Mouse (Mus musculus) Patski (cell line): ENCODE results near the gene Xlr5a. TPM values are rescaled to one million over a fixed set of nuclear protein-coding genes. Genes with fewer than 3 reads are reported as not detected.
"Not testable (repeated sequence)": the region's sequence is repeated elsewhere in the genome, so short reads cannot be mapped to it uniquely, and the experiment has no call there.

Experiments used
- ATAC-seq: fragments of 100-300 bp; one replicate; pipeline ENCODE4 v1.8.0; 2021
- CTCF ChIA-PET: fragments of 350-600 bp; sonication (Branson Sonifier 250); formaldehyde crosslinking; loops from one replicate; lab custom pipeline; 2022; ENCODE audit warnings: inconsistent platforms; lab: Charles Lee
- POLR2A ChIA-PET: fragments of 350-600 bp; sonication (Branson Sonifier 250); formaldehyde crosslinking; loops from one replicate; lab custom pipeline; 2022; ENCODE audit warnings: antibody characterized with exemption, inconsistent platforms; lab: Charles Lee
- DNase-seq: peaks from one replicate; pipeline ENCODE4 v3.0.0-alpha.2; 2011; ENCODE audit warnings: low read depth, low spot score
- H3K27me3 ChIP-seq: fragments of 371-371 bp; one replicate; pipeline ENCODE4 v1.5.1; 2021
- CTCF ChIP-seq: fragments of 100-300 bp; IDR thresholded peaks from one replicate; pipeline ENCODE4 v1.5.1; 2021
- in situ Hi-C: fragments of 300-500 bp; cut with MboI; formaldehyde crosslinking; loops from 3 replicates; pipeline ENCODE4 v1.11.1; 2018; ENCODE audit warnings: low pct_unique_long_range_greater_than_20kb, mixed read lengths
- polyA plus RNA-seq: library from polyadenylated mRNA; unstranded; gene quantifications from one replicate; pipeline ENCODE4 v1.2.3, GENCODE M21; 2021

The Xlr5a gene
- polyA plus RNA-seq, 1 experiment from 2014 or later = not detected

GRCm38 (mm10) chrX:73082267-73083055, 210.3 kb downstream of the Xlr5a start, which contains the start of gene Xlr4a:
Gene Xlr4a, minus strand, starts transcription at chrX:73082478.
- CTCF ChIA-PET, in situ Hi-C loops, POLR2A ChIA-PET: not testable (repeated sequence)

GRCm38 (mm10) chrX:73066765-73067312, 225.9 kb downstream of the Xlr5a start:
- DNase-seq, ATAC-seq, POLR2A ChIA-PET, CTCF ChIA-PET: not testable (repeated sequence)
- in situ Hi-C loops = loop anchor here (10.0 to 25.0 kb wide), 3 partner anchors 170 to 1870 kb away; partner anchors contain the start of genes F8a, Trex2 and Xlr4c
- H3K27me3 ChIP-seq = peaks cover 41% of the 10 kb centered on the region

More at GRCm38 (mm10) chrX:73082267-73083055, 210.3 kb downstream of the Xlr5a start, which contains the start of gene Xlr4a:
- H3K27me3 ChIP-seq, DNase-seq, ATAC-seq: not testable (repeated sequence)

- H3K27me3 ChIP-seq = peaks cover 56% of the 10 kb centered on the region
- ChIA-PET POLR2A (no interaction called here), CTCF (no interaction called here)
- ATAC-seq = no peak
- in situ Hi-C loops = loop anchor here (10.0 to 25.0 kb wide), 3 partner anchors 173 to 1873 kb away; partner anchors contain the start of genes F8a, Trex2 and Xlr4c
- no peak for TF ChIP-seq CTCF
- no peak for DNase-seq
These were observed 228.4 kb downstream of the Xlr5a start, which contains the start of gene Pnma3 for GRCm38 (mm10) chrX:73064415-73064793. Gene Pnma3, plus strand, starts transcription at chrX:73064787.

- H3K27me3 ChIP-seq = peaks cover 51% of the 10 kb centered on the region
- ChIA-PET CTCF (no interaction called here), POLR2A (no interaction called here)
- ATAC-seq = no peak
- DNase-seq = no peak
- no peak for TF ChIP-seq CTCF
- in situ Hi-C loops = loop anchor here (10.0 to 25.0 kb wide), 3 partner anchors 174 to 1874 kb away; partner anchors contain the start of genes F8a, Trex2 and Xlr4c
These were observed 229.0 kb downstream of the Xlr5a start for GRCm38 (mm10) chrX:73063512-73064414.

GRCm38 (mm10) chrX:73062323-73062722, 230.5 kb downstream of the Xlr5a start:
- DNase-seq (no peak), ATAC-seq (no peak)
- in situ Hi-C loops = loop anchor here (10.0 to 25.0 kb wide), 3 partner anchors 175 to 1875 kb away; partner anchors contain the start of genes F8a, Trex2 and Xlr4c
- ChIA-PET POLR2A (interaction anchor here (0.6 kb wide), 1 partner anchor 281 kb away, joined by 3 read pairs; no protein-coding TSS in a partner anchor), CTCF (no interaction called here)
- peaks cover 41% of the 10 kb centered on the region for H3K27me3 ChIP-seq
- TF ChIP-seq CTCF = no peak

GRCm38 (mm10) chrX:73061528-73061927, 231.2 kb downstream of the Xlr5a start:
- POLR2A ChIA-PET = no interaction called here
- CTCF ChIA-PET = no interaction called here
- H3K27me3 ChIP-seq = peaks cover 41% of the 10 kb centered on the region
- DNase-seq = no peak
- ATAC-seq = no peak
- in situ Hi-C loops = loop anchor here (10.0 to 25.0 kb wide), 3 partner anchors 176 to 1876 kb away; partner anchors contain the start of genes F8a, Trex2 and Xlr4c
- TF ChIP-seq CTCF = no peak

Other genes with a start within 250 kb of the Xlr5a start
- gene Pnma3, start 228.2 kb downstream of the Xlr5a start, polyA plus RNA-seq = not detected
- not detected for gene Xlr4a, start 210.5 kb downstream of the Xlr5a start, polyA plus RNA-seq
- gene Xlr3a, start 195.9 kb downstream of the Xlr5a start, polyA plus RNA-seq = not detected
- gene Gm14685, start 175.9 kb downstream of the Xlr5a start, polyA plus RNA-seq = not detected
- not detected for gene Xlr5b, start 144.2 kb downstream of the Xlr5a start, polyA plus RNA-seq
- gene DXBay18, start 143.5 kb downstream of the Xlr5a start, polyA plus RNA-seq = not detected
- gene Spin2d, start 116.0 kb downstream of the Xlr5a start, polyA plus RNA-seq = not detected
- gene Xlr3b, start 100.8 kb downstream of the Xlr5a start, polyA plus RNA-seq = not detected
- gene Xlr4b, start 78.6 kb downstream of the Xlr5a start, polyA plus RNA-seq = not detected
- gene F8a, start 64.7 kb downstream of the Xlr5a start, polyA plus RNA-seq = 4.5 TPM
- gene Xlr4c, start 49.8 kb downstream of the Xlr5a start, polyA plus RNA-seq = not detected
- not detected for gene Xlr3c, start 27.6 kb downstream of the Xlr5a start, polyA plus RNA-seq
- gene Xlr5c, start within 50 bp of the Xlr5a start, polyA plus RNA-seq = not detected
- not detected for gene Gm45015, start 43.9 kb upstream of the Xlr5a start, polyA plus RNA-seq
- 12.3 TPM for gene Zfp275, start 49.6 kb upstream of the Xlr5a start, polyA plus RNA-seq
- not detected for gene Gm18336, start 105.8 kb upstream of the Xlr5a start, polyA plus RNA-seq
- 0.01 TPM for gene Zfp92, start 118.1 kb upstream of the Xlr5a start, polyA plus RNA-seq
- gene Trex2, start 142.4 kb upstream of the Xlr5a start, polyA plus RNA-seq = not detected
- 23.4 TPM for gene Haus7, start 166.1 kb upstream of the Xlr5a start, polyA plus RNA-seq
- gene Bgn, start 190.6 kb upstream of the Xlr5a start, polyA plus RNA-seq = 2.2 TPM
- 0.03 TPM for gene Atp2b3, start 210.1 kb upstream of the Xlr5a start, polyA plus RNA-seq